Mouse (Mus musculus): ENCODE data around the gene Krt83.
A peak's percentile ranks its signal among the peaks of the same experiment; 100 is the strongest.

The Krt83 gene

DNA sequence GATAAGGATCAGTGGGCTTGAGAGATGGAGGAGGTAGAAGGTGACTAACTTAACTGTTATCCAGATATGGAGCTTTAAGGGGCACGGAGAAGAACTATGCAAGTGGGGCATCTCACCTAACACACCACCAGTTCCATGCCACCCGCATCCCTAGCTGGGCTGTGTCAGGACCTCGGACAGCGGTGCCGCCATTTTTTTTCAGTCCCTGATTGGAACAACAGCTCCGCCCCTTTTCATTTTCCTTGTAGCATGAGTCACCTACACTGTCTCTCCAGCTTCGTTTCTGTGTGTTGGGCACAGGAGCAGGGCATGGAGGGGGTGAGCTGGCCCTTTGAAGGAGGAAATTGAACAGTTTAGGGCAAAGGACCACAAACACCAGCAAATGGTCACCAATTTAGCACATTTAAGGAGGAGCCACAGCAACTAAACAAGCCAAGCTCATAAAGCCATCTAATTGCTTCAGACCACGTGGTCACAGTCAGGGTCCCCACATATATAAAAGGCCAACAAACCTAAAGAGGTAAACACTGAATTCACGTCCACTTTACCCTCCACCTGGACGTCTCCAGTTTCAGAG, 18.3 kb downstream of the Krt83 start, which contains the start of gene Krt86:
Gene Krt86, plus strand, starts transcription at position 527 of the 577 bp plus-strand sequence.
- peak in 1 of 2 experiments; percentile 44 for DNase-seq

DNA sequence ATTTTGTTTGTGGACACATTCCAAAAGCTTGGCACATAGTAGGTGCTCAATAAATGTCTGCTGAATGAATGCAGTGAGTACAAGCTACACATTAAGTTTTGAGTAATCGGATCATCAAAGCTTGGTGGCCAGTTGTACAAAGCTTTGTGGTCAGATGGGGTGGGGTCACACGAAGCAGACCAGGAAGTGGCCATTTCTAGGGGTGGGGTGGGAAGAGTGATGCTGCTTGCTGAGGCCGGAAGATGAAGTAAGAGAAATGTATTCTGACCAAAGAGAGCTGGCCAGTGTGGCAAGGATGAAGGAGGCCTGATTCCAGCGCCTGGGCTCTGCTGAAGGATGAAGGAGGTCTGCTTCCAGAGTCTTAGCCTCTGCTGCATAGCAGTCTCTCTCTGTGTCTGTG, 22.2 kb downstream of the Krt83 start:
- DNase-seq: no peak

DNA sequence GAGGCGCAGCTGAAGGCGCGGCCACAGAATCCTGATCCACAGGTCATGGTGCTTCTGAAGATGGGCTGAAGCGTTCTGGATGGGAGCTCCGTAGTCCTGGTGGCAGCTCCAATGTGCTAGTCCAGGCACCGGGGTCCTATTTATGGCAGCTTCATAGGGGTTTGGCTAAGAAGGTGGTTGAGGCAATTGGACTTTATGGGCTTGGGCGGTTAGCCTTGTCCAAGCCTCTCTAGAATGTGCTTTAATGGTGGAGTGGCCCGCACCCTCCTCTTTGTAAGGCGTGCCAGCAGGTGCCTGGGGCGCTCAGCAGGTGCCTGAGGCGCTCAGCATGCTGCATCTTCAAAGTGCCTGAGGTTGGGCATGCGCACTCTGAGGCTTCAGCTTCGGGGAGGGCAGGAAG, 27.7 kb downstream of the Krt83 start, which contains the start of gene Krt81:
Gene Krt81, minus strand, starts transcription at position 101 of the 400 bp plus-strand sequence.
- no peak for DNase-seq

DNA sequence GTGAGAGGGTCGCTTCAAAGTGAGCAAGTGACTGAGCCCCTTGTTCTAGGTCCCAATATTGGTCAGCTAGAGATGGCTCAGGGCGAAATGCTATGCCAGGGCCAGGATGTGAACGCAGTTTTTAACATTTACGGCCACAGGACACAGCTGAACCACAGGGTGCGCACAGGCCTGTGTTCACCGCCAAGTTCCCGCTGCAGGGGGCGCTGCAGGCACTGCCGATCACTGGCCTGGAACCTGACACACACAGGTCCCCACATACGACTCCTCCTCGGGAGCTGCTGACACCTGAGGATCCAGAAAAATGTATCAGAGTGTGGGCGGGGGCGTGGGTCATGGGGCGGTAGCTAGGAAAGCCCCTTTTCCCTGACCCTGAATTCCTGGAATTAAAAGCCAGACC, 32.0 kb downstream of the Krt83 start:
- DNase-seq: peak in 1 of 2 experiments; percentile 23

DNA sequence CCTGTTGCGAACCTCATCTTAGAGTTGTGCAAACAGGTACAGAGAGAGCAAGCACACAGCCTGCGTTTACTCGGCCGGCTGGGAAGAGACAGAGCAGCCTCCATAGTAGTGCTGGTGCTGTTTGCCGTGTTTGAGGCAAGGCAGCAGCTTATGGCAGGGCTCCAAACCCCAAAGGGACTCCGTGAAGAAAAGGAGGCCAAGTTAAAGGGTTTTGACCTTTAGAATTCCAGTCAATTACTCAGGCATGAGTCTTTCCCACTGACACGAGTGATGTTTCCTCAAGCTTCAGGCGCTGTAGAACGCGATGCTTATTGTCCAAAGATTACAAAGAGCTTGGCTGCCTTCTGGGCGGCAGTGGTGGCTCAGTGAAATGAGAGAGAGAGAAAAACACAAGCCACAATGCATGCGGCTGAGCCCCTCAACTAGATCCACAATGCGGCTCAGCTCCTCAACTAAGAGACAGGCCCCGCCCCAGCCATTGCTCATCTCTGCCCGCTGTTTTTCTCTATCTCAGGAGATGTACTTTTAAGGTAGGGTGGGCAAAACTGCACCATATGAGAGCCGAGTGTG, 32.9 kb downstream of the Krt83 start:
- peak; percentile 37 to 54 for DNase-seq

DNA sequence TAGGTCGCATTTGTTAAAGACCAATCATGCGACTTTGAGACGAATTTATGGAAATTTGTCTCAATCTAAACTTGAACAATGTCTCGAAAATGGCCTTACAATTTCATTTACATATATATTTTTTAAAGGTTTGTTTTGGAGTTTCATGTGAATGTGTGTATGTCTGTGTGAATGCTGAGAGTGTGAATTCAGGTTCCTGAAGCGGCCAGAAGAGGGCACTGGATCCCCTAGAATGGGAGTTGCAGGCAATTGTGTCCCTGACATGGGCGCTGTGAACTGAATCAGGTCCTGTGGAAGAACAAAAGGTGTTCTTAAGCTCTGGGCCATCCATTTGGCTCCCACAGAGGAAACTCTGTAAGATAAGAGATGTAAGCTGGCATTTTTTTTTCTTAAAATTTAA, 35.4 kb downstream of the Krt83 start:
- no peak for DNase-seq

DNA sequence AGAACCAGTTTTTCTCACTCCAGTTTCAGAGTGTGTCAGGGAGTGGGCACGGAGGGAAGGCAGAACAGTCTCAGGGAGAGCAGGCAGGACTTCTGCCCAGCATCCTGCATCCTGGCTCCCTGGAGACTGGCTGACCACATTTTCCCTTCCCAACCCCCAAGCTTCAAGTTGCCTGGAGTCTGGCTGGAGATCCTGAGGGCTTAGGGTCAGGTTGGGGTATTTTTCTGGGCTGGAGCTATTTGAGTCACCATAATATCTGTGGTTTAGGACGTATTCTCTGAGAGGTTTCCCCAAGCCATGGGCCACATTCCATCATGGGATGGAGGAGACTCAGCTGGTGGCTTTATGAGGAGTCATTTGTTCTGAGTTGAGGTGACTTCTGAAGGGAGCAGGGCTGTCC, 36.0 kb downstream of the Krt83 start:
- DNase-seq: peak in 1 of 2 experiments; percentile 17

DNA sequence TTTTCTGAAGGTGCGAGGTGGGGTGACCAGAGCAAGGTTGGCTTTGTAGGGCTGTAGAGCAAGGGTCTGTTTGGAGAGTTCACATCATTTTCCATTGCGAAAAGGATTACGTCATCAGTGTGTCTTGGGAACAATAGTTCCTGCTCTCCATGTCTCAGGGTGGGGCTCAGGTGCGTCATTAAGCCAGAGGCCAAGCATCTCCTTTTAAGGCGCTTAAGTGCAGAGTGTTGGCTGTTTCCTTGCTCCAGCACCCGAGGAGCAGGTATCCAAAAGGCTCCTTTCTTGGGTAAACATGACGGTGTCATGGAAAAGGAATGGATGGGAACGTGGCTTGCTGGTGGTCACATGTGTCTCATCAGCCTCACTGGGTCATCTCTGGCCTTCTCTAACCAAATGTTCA, 36.5 kb downstream of the Krt83 start:
- no peak for DNase-seq

DNA sequence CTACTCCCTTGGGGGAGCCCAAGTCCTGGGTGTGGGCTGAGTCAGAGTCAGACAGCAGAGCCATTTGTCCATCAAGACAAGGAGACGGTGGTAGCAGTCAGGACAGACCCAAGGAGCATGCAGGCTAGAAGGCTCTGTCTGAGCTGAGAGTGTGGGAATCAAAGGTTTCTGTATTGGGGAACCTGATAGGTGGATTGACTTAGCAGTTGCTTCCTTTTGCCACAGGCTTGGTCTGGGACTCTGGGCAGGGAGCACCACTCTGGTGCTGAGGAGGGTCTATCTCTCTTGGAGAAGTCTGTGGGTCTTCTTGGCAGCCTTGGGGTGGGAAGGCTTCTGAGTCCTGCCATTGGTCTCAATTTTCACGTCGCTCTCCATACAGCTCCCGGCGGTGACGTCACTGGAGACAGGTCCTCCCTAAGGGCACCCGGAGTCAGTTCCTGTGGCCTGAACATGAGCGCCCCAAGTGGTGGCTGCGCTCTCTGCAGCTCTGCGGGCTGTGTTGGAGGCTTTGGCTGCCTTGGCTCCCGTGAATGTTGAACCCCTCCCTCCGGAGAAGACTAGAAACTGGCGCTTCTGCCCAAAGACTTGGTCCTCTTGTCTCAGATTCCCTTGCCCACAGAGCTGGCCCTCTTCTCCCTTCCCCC, 38.1 kb downstream of the Krt83 start:
- DNase-seq: peak; percentile 74 to 88

DNA sequence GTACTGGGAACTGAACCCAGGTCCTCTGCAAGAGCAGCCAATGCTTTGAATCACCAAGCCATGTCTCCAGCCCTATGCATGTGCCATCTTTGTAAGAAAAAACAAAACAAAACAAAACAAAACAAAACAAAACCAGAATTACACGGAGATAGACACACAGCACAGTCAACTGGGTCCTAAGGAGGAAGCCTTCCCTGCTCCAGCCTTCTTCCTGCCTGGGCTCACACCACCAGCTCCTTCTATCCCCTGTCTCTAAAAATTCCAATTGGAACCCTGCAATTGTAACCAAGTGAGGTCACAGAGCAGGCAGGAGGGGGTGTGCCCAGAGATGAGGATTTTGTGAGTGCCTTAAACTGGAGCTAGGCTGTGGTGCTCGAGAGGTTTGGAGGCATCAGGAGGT, 43.9 kb downstream of the Krt83 start, which contains the start of gene Krt88:
Gene Krt88, plus strand, starts transcription at position 301 of the 400 bp plus-strand sequence.
- no peak for DNase-seq

DNA sequence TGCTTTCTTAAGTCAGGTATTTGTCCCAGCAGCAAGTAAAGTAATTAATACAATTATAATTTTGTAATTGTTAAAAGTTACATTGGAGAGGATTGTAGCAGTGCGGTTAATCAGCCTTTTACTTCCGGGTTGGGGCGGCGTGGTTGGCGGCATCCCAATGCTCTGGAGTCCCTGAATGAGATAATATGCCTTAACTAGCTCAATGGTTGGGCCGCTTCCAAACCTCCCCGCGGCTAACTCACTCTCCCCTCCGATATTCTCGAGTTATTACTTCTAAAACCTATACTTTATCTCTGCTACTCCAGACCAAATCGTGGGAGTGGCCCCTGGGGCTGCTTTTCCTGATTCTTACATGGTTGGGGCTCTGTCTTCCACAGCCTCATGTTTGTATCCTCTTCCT, 44.7 kb downstream of the Krt83 start:
- DNase-seq: no peak

DNA sequence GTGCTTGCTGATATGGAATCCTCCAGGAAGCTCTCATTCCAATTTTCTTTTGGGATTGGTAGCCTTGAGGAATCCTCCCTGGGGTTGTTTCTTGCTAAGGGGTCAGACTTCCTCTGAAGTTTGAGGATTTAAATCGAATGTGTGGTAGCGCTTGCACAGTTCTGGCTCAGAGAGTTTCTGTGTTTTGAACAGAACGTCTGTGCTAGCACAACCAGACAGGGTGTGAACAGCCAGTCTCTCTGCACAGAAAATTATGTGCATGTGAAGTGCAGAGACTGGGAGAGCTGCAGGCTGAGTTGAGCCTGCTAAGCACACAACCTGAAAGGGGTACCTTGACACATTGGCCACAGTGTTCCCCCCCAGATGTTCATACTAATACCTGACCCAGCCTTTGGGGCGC, 50.5 kb downstream of the Krt83 start:
- no peak for DNase-seq

DNA sequence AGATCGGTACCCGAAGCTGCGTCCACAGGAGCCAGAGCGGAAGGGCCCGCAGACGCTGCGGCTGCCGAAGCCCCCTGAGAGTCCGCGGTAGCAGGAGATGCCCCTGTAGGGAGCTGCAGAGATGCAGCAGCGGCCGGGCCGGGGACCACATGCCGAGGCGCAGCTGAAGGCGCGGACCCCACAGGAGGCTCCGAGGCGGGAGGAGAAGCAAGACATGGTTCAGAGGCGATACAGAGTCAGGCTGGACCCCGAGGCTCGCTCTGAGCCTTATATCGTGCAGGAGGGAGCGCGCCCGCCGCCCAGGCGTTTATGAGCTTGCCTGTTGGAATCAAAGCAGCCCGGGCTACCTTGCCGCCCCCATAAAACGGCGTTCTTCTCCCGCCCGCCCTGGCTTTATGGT, 52.8 kb downstream of the Krt83 start, which contains the start of gene Krt87:
Gene Krt87, minus strand, starts transcription at position 250 of the 400 bp plus-strand sequence.
- DNase-seq: no peak

DNA sequence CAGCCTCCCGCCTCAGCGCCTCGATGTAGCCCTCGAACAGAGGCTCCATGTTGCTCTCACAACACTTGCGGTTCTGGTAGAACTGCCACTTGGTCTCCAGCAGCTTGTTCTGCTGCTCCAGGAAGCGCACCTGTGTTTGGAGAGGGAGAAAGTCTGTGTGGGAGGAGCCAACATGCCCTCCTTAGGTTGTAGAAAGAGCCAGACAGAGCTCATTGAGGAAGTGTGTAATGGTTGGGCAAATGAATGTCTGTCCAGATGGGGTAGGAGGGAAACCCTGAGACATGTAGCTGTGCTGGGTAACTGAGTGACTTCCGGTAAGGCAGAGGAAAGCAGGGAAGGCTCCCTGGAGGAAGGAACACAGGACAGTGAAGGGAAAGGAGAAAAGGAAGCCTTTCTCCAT, 54.7 kb downstream of the Krt83 start:
- no peak for DNase-seq

Data from kidney, postnatal 36 days (tissue).